10 mouse cellular contexts compared by ENCODE assay signal in the genomic region with DNA sequence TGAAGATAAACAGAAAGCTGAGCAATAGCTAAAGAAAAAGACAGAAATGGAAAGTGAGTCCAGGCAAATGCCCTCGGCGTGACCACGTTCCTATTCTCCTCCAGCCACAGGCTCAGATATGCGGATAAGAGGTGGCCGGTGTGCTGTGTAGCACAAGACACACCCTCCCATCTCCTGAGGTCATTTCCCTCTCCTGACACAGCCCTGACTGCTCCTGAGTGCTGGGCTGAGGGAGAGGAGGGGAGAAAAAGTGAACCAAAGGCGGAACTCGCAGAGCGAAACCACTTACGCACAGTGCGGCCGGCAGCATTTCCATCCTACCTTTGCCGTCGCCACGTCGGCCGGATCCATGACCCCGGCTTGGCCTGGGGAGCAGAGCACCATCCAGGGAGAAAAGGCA.
DNase-seq lines count a peak whose midpoint lies in the region; ATAC-seq and TF ChIP-seq lines count a peak whose summit lies in the region.
"Had no signal": no experiment of that assay in that cellular context is flagged by ENCODE, and none has a peak within 500 bp of the region (broad histone marks: within the 10 kb centered on the region; RNA-seq: fewer than 3 reads in every experiment).

No protein-coding gene starts in this region.

- no peak for DNase-seq in kidney, postnatal 10 days
- no peak for DNase-seq in gastrocnemius, adult 18-20 months (ENCODE audit: low spot score)
- no peak for DNase-seq in retina, embryonic 14.5 days (ENCODE audit: low spot score)
- DNase-seq in gastrocnemius, adult 2 months = no peak

- H3K27ac ChIP-seq in kidney, embryonic 14.5 days (ENCODE audit: low read depth, low read length) = no peak overlapping the region; the same call in 1 of the 2 replicates
- no peak overlapping the region for H3K27ac ChIP-seq in embryonic facial prominence, embryonic 12.5 days
- no peak overlapping the region for H3K27ac ChIP-seq in intestine, embryonic 15.5 days
- H3K27ac ChIP-seq in gastrocnemius, adult 2 months = no peak overlapping the region
- H3K27ac ChIP-seq: stomach, embryonic 15.5 days had no signal

- H3K36me3 ChIP-seq in kidney, embryonic 14.5 days (ENCODE audit: control insufficient read depth, insufficient read depth, low read length) = no peaks in the 10 kb centered on the region
- no peaks in the 10 kb centered on the region for H3K36me3 ChIP-seq in embryonic facial prominence, embryonic 12.5 days
- no peaks in the 10 kb centered on the region for H3K36me3 ChIP-seq in intestine, embryonic 15.5 days
- H3K36me3 ChIP-seq: G1E; stomach, embryonic 15.5 days had no signal

- peak; percentile 18; the same call in 1 of the 2 replicates for ATAC-seq in kidney, embryonic 14.5 days (ENCODE audit: low FRiP score, low TSS enrichment)
- ATAC-seq in embryonic facial prominence, embryonic 12.5 days (ENCODE audit: insufficient number of reproducible peaks, insufficient read depth, low FRiP score, low TSS enrichment) = no peak
- ATAC-seq in intestine, embryonic 15.5 days = peak; percentile 41
- ATAC-seq in monocyte, adult 5-6 weeks (replicated peaks; ENCODE audit: insufficient number of reproducible peaks, low FRiP score, low TSS enrichment, poor library complexity, severe bottlenecking) = 0 out of 2 replicates have a peak, but pooled peaks have one; percentile 50

- no peak for TF ChIP-seq CTCF in gastrocnemius, adult 2 months (IDR thresholded peaks at IDR 0.05)

- peak overlapping the region; percentile 18; the same call in 1 of the 2 replicates for H3K9ac ChIP-seq in kidney, embryonic 14.5 days (ENCODE audit: low read depth, low read length)
- H3K9ac ChIP-seq in embryonic facial prominence, embryonic 12.5 days = no peak overlapping the region; the same call in 1 of the 2 replicates
- no peak overlapping the region for H3K9ac ChIP-seq in intestine, embryonic 15.5 days
- H3K9ac ChIP-seq: stomach, embryonic 15.5 days had no signal

- no peaks in the 10 kb centered on the region for H3K9me3 ChIP-seq in kidney, embryonic 14.5 days (ENCODE audit: control insufficient read depth, low read length)
- H3K9me3 ChIP-seq in embryonic facial prominence, embryonic 12.5 days = no peaks in the 10 kb centered on the region
- no peaks in the 10 kb centered on the region for H3K9me3 ChIP-seq in intestine, embryonic 15.5 days
- H3K9me3 ChIP-seq: stomach, embryonic 15.5 days had no signal

- 61% methylated on average over 17 of the region's 17 CpGs for WGBS in kidney, embryonic 14.5 days
- 64% methylated on average over 17 of the region's 17 CpGs for whole genome bisulfite sequencing in embryonic facial prominence, embryonic 12.5 days
- WGBS in intestine, embryonic 15.5 days = 73% methylated on average over 17 of the region's 17 CpGs

- peak overlapping the region; percentile 41 for H3K4me2 ChIP-seq in kidney, embryonic 14.5 days (replicated peaks; ENCODE audit: low read depth, low read length)
- H3K4me2 ChIP-seq in embryonic facial prominence, embryonic 12.5 days (replicated peaks) = peak overlapping the region; percentile 45
- H3K4me2 ChIP-seq in intestine, embryonic 15.5 days (replicated peaks) = no peak overlapping the region

- H3K4me3 ChIP-seq in kidney, embryonic 14.5 days (ENCODE audit: low read length) = no peak overlapping the region
- 0 out of 2 replicates have a peak overlapping the region, but pooled peaks have one; percentile 4 for H3K4me3 ChIP-seq in embryonic facial prominence, embryonic 12.5 days
- H3K4me3 ChIP-seq in intestine, embryonic 15.5 days (replicated peaks) = no peak overlapping the region
- no peak overlapping the region for H3K4me3 ChIP-seq in gastrocnemius, adult 2 months
- H3K4me3 ChIP-seq: stomach, embryonic 15.5 days had no signal

- H3K27me3 ChIP-seq in kidney, embryonic 14.5 days (ENCODE audit: control insufficient read depth, insufficient read depth, low read length) = no peaks in the 10 kb centered on the region
- no peaks in the 10 kb centered on the region; the same call in 1 of the 2 replicates for H3K27me3 ChIP-seq in embryonic facial prominence, embryonic 12.5 days
- no peaks in the 10 kb centered on the region for H3K27me3 ChIP-seq in intestine, embryonic 15.5 days (replicated peaks)
- H3K27me3 ChIP-seq: stomach, embryonic 15.5 days had no signal

- intact Hi-C loops in gastrocnemius, adult 2 months (cut with DNase I) = loop anchor here (5.0 to 10.0 kb wide), 2 partner anchors 59 to 167 kb away; no protein-coding TSS in a partner anchor

- peaks cover 22% of the 10 kb centered on the region for H3K4me1 ChIP-seq in kidney, embryonic 14.5 days (ENCODE audit: control insufficient read depth, insufficient read depth, low read length)
- H3K4me1 ChIP-seq in embryonic facial prominence, embryonic 12.5 days = peaks cover 21% of the 10 kb centered on the region
- H3K4me1 ChIP-seq in intestine, embryonic 15.5 days (replicated peaks) = peaks cover 14% of the 10 kb centered on the region
